ENCODE assay signal across 8 mouse cellular contexts in genomic region chr2:132043101-132043621, GRCm38 (mm10). TPM values are rescaled to one million over a fixed set of nuclear protein-coding genes. Genes with fewer than 3 reads are reported as not detected.
A peak's percentile ranks its signal among the peaks of the same experiment; 100 is the strongest.
DNase-seq lines count a peak whose midpoint lies in the region; ATAC-seq and TF ChIP-seq lines count a peak whose summit lies in the region.

No protein-coding gene starts in this region.

- no peak for TF ChIP-seq EP300 in liver, postnatal 0 days (IDR thresholded peaks at IDR 0.05; ENCODE audit: low read depth)

- H3K9ac ChIP-seq in liver, embryonic 12.5 days, result no peak overlapping the region
- H3K9ac ChIP-seq in liver, postnatal 0 days (replicated peaks), result no peak overlapping the region
- no peak overlapping the region for H3K9ac ChIP-seq in stomach, embryonic 14.5 days (replicated peaks; ENCODE audit: low read depth, low read length)

- no peak for ATAC-seq in liver, embryonic 12.5 days
- ATAC-seq in liver, postnatal 0 days, result no peak
- peak; percentile 91 for ATAC-seq in stomach, embryonic 14.5 days (ENCODE audit: insufficient number of reproducible peaks, insufficient read depth, low FRiP score, low read depth)
- ATAC-seq in megakaryocyte, adult 5-6 weeks (ENCODE audit: poor library complexity, severe bottlenecking), result no peak

- 60% methylated on average over 13 of the region's 13 CpGs for WGBS in liver, embryonic 12.5 days (ENCODE audit: insufficient replicate concordance)
- 62% methylated on average over 13 of the region's 13 CpGs for WGBS in liver, postnatal 0 days (ENCODE audit: insufficient replicate concordance)
- 50% methylated on average over 13 of the region's 13 CpGs for WGBS in hindbrain, embryonic 10.5 days
- 17% methylated on average over 13 of the region's 13 CpGs for WGBS in stomach, embryonic 14.5 days

- no peaks in the 10 kb centered on the region for H3K36me3 ChIP-seq in liver, embryonic 12.5 days
- H3K36me3 ChIP-seq in liver, postnatal 0 days (replicated peaks; ENCODE audit: insufficient read depth, low read length), result no peaks in the 10 kb centered on the region
- H3K36me3 ChIP-seq in hindbrain, embryonic 10.5 days, result no peaks in the 10 kb centered on the region
- no peaks in the 10 kb centered on the region for H3K36me3 ChIP-seq in stomach, embryonic 14.5 days (ENCODE audit: control insufficient read depth, insufficient read depth, low read length)

- H3K27ac ChIP-seq in liver, embryonic 12.5 days, result 0 out of 2 replicates have a peak overlapping the region, but pooled peaks have one; percentile 33
- no peak overlapping the region for H3K27ac ChIP-seq in liver, postnatal 0 days (ENCODE audit: low read depth)
- H3K27ac ChIP-seq in hindbrain, embryonic 10.5 days, result peak overlapping the region; percentile 70; the same call in 1 of the 2 replicates
- peak overlapping the region; percentile 77 for H3K27ac ChIP-seq in stomach, embryonic 14.5 days (ENCODE audit: low read length)

- H3K4me1 ChIP-seq in liver, embryonic 12.5 days, result peaks cover 9% of the 10 kb centered on the region
- peaks cover 3% of the 10 kb centered on the region; the same call in 1 of the 2 replicates for H3K4me1 ChIP-seq in liver, postnatal 0 days (ENCODE audit: insufficient read depth)
- H3K4me1 ChIP-seq in hindbrain, embryonic 10.5 days (replicated peaks), result peaks cover 25% of the 10 kb centered on the region
- H3K4me1 ChIP-seq in stomach, embryonic 14.5 days (ENCODE audit: control insufficient read depth, insufficient read depth, low read length), result 0 out of 2 replicates have a peak, but pooled peaks cover 3% of the 10 kb centered on the region

- H3K27me3 ChIP-seq in liver, embryonic 12.5 days (replicated peaks), result no peaks in the 10 kb centered on the region; the same call in 1 of the 2 replicates
- H3K27me3 ChIP-seq in liver, postnatal 0 days (ENCODE audit: insufficient read depth, low read length), result no peaks in the 10 kb centered on the region
- no peaks in the 10 kb centered on the region for H3K27me3 ChIP-seq in hindbrain, embryonic 10.5 days (ENCODE audit: insufficient read depth, poor library complexity, severe bottlenecking)
- H3K27me3 ChIP-seq in stomach, embryonic 14.5 days (ENCODE audit: control insufficient read depth, insufficient read depth, low read length), result no peaks in the 10 kb centered on the region

- no peaks in the 10 kb centered on the region for H3K9me3 ChIP-seq in liver, embryonic 12.5 days (replicated peaks)
- no peaks in the 10 kb centered on the region for H3K9me3 ChIP-seq in liver, postnatal 0 days (ENCODE audit: low read length)
- H3K9me3 ChIP-seq in hindbrain, embryonic 10.5 days, result no peaks in the 10 kb centered on the region
- no peaks in the 10 kb centered on the region for H3K9me3 ChIP-seq in stomach, embryonic 14.5 days (ENCODE audit: control insufficient read depth, low read depth, low read length)

- H3K4me3 ChIP-seq in liver, embryonic 12.5 days, result no peak overlapping the region
- H3K4me3 ChIP-seq in liver, postnatal 0 days (ENCODE audit: low read depth, low read length), result no peak overlapping the region
- H3K4me3 ChIP-seq in hindbrain, embryonic 10.5 days, result no peak overlapping the region
- no peak overlapping the region for H3K4me3 ChIP-seq in stomach, embryonic 14.5 days (ENCODE audit: low read depth, low read length)

- no peak for DNase-seq in liver, postnatal 0 days
- DNase-seq in frontal cortex, postnatal 14 days (ENCODE audit: low spot score in 2 of 2), result peak; percentile 37 to 55
- DNase-seq in hindbrain, embryonic 10.5 days (ENCODE audit: low spot score), result peak; percentile 49
- peak; percentile 66 to 75 for DNase-seq in layer of hippocampus, adult 8-10 months (ENCODE audit: low spot score in 2 of 2)
- peak; percentile 83 for DNase-seq in lung, postnatal 36 days

- TF ChIP-seq CTCF in liver, postnatal 0 days (IDR thresholded peaks at IDR 0.05; ENCODE audit: low read depth), result no peak

- H3K4me2 ChIP-seq in liver, embryonic 12.5 days, result no peak overlapping the region
- H3K4me2 ChIP-seq in liver, postnatal 0 days (ENCODE audit: low read depth, low read length), result no peak overlapping the region
- no peak overlapping the region for H3K4me2 ChIP-seq in stomach, embryonic 14.5 days (replicated peaks; ENCODE audit: low read depth, low read length)

RNA-seq across cellular contexts. Expression of gene Rassf2, which starts 13.1 kb away (rescaled TPM):
- 3.1 and 3.5 TPM in 2 replicates for polyA plus RNA-seq in liver, embryonic 12.5 days (2016; fragmentation: Nextera tagmentation; extraction: Ambion mirVana)
- polyA plus RNA-seq in liver, postnatal 0 days (2015; fragmentation: Nextera tagmentation; extraction: Ambion mirVana), result 1.9 and 3.0 TPM in 2 replicates
- polyA plus RNA-seq in hindbrain, embryonic 10.5 days (2016; fragmentation: Nextera tagmentation; extraction: Ambion mirVana), result 28.6 and 33.5 TPM in 2 replicates
- total RNA-seq in layer of hippocampus, adult 8-10 months (2022), result 10 to 100 TPM; 50.1 to 62.3 (median 53.7) TPM
- polyA plus RNA-seq in stomach, embryonic 14.5 days (2014; fragmentation: Nextera tagmentation; extraction: Ambion mirVana), result 13.6 and 13.8 TPM in 2 replicates
- total RNA-seq in megakaryocyte, adult 5-6 weeks (2015), result 62.4 and 70.2 TPM in 2 replicates
- total RNA-seq in megakaryocyte, adult 5-6 weeks (2017), result 113 and 118 TPM in 2 replicates
